In genomic region chr11:77348142-77348741, GRCm38 (mm10) we compare ENCODE assay signal across 8 mouse cellular contexts.
DNase-seq lines count a peak whose midpoint lies in the region; ATAC-seq and TF ChIP-seq lines count a peak whose summit lies in the region.

No protein-coding gene starts in this region.

- under 1% methylated on average over 53 of the region's 54 CpGs for WGBS in heart, embryonic 12.5 days
- WGBS in kidney, embryonic 16.5 days: under 1% methylated on average over 54 of the region's 54 CpGs
- WGBS in liver, embryonic 11.5 days: under 1% methylated on average over 53 of the region's 54 CpGs

- H3K36me3 ChIP-seq in erythroblast, embryonic 14.5 days (ENCODE audit: control insufficient read depth): no peaks in the 10 kb centered on the region
- H3K36me3 ChIP-seq in heart, embryonic 12.5 days: no peaks in the 10 kb centered on the region
- no peaks in the 10 kb centered on the region for H3K36me3 ChIP-seq in kidney, embryonic 16.5 days (ENCODE audit: insufficient read depth, low read length)
- no peaks in the 10 kb centered on the region for H3K36me3 ChIP-seq in liver, embryonic 11.5 days (ENCODE audit: control insufficient read depth, insufficient read depth, low read length)
- H3K36me3 ChIP-seq in myocyte (ENCODE audit: control insufficient read depth, insufficient read depth): no peaks in the 10 kb centered on the region

- TF ChIP-seq POLR2A in myocyte (IDR thresholded peaks at IDR 0.05; ENCODE audit: insufficient read length, low read depth): peak; percentile 71

- peak overlapping the region; percentile 3 for H3ac ChIP-seq in myocyte (ENCODE audit: control insufficient read depth, insufficient read length)

- H3K4me3 ChIP-seq in erythroblast, embryonic 14.5 days (replicated peaks): peak overlapping the region; percentile 75
- peak overlapping the region; percentile 72 for H3K4me3 ChIP-seq in heart, embryonic 12.5 days
- H3K4me3 ChIP-seq in kidney, embryonic 16.5 days (ENCODE audit: low read length): peak overlapping the region; percentile 72
- peak overlapping the region; percentile 77 for H3K4me3 ChIP-seq in liver, embryonic 11.5 days (ENCODE audit: low read depth, low read length)
- peak overlapping the region; percentile 51 for H3K4me3 ChIP-seq in myocyte

- peak; percentile 91 for DNase-seq in CD4-positive helper T cell, adult 2 months (ENCODE audit: low read depth, low spot score)
- DNase-seq in brain, embryonic 18.5 days (ENCODE audit: low read depth, low spot score): peak; percentile 18
- DNase-seq in liver, embryonic 11.5 days (ENCODE audit: low spot score): peak; percentile 88
- peak; percentile 90 to 95 for DNase-seq in spleen, postnatal 4 days (ENCODE audit: low spot score in 2 of 2)

- no peaks in the 10 kb centered on the region for H3K9me3 ChIP-seq in erythroblast, embryonic 14.5 days (ENCODE audit: control insufficient read depth, low read length)
- no peaks in the 10 kb centered on the region for H3K9me3 ChIP-seq in heart, embryonic 12.5 days (replicated peaks)
- H3K9me3 ChIP-seq in kidney, embryonic 16.5 days (ENCODE audit: low read length): no peaks in the 10 kb centered on the region
- no peaks in the 10 kb centered on the region for H3K9me3 ChIP-seq in liver, embryonic 11.5 days (ENCODE audit: control insufficient read depth, low read length)

- H3K27ac ChIP-seq in heart, embryonic 12.5 days (ENCODE audit: poor library complexity, severe bottlenecking): peak overlapping the region; percentile 88
- no peak overlapping the region for H3K27ac ChIP-seq in kidney, embryonic 16.5 days (ENCODE audit: low read length)
- H3K27ac ChIP-seq in liver, embryonic 11.5 days (ENCODE audit: low read depth, low read length): no peak overlapping the region; the same call in 1 of the 2 replicates

- ATAC-seq in heart, embryonic 12.5 days (ENCODE audit: insufficient number of reproducible peaks, low FRiP score): peak; percentile 99
- ATAC-seq in kidney, embryonic 16.5 days (ENCODE audit: low FRiP score, low TSS enrichment): peak; percentile 100
- ATAC-seq in liver, embryonic 11.5 days (replicated peaks; ENCODE audit: low FRiP score): peak; percentile 100

- H3K4me2 ChIP-seq in heart, embryonic 12.5 days: peak overlapping the region; percentile 70
- peak overlapping the region; percentile 92 for H3K4me2 ChIP-seq in kidney, embryonic 16.5 days (replicated peaks; ENCODE audit: low read depth, low read length)
- H3K4me2 ChIP-seq in liver, embryonic 11.5 days: peak overlapping the region; percentile 89
- peak overlapping the region; percentile 72 for H3K4me2 ChIP-seq in myocyte (ENCODE audit: low read depth)

- peaks cover 17% of the 10 kb centered on the region for H3K4me1 ChIP-seq in erythroblast, embryonic 14.5 days (ENCODE audit: control insufficient read depth)
- peaks cover 16% of the 10 kb centered on the region for H3K4me1 ChIP-seq in heart, embryonic 12.5 days (replicated peaks)
- H3K4me1 ChIP-seq in kidney, embryonic 16.5 days (ENCODE audit: insufficient read depth, low read length): 0 out of 2 replicates have a peak, but pooled peaks cover 6% of the 10 kb centered on the region
- peaks cover 7% of the 10 kb centered on the region for H3K4me1 ChIP-seq in liver, embryonic 11.5 days (replicated peaks; ENCODE audit: control insufficient read depth, insufficient read depth, low read length)

- H3K9ac ChIP-seq in heart, embryonic 12.5 days: peak overlapping the region; percentile 92
- H3K9ac ChIP-seq in kidney, embryonic 16.5 days (replicated peaks; ENCODE audit: low read length): peak overlapping the region; percentile 76
- H3K9ac ChIP-seq in liver, embryonic 11.5 days (ENCODE audit: low read depth, low read length): peak overlapping the region; percentile 73

- H3K27me3 ChIP-seq in erythroblast, embryonic 14.5 days (ENCODE audit: control insufficient read depth): peaks cover 23% of the 10 kb centered on the region
- no peaks in the 10 kb centered on the region for H3K27me3 ChIP-seq in heart, embryonic 12.5 days (replicated peaks)
- peaks cover 3% of the 10 kb centered on the region; the same call in 1 of the 2 replicates for H3K27me3 ChIP-seq in kidney, embryonic 16.5 days (ENCODE audit: insufficient read depth, low read length)
- H3K27me3 ChIP-seq in liver, embryonic 11.5 days (replicated peaks; ENCODE audit: control insufficient read depth, insufficient read depth, low read length): no peaks in the 10 kb centered on the region
- H3K27me3 ChIP-seq in myocyte (ENCODE audit: control insufficient read depth, insufficient read depth, insufficient read length): no peaks in the 10 kb centered on the region

- H3K79me2 ChIP-seq in myocyte (ENCODE audit: control insufficient read depth, insufficient read depth): peaks cover 3% of the 10 kb centered on the region

TF ChIP-seq in myocyte, 11 proteins besides CTCF, POLR2A, EP300 and RAD21:
- TF ChIP-seq TCF3 (IDR thresholded peaks at IDR 0.05; ENCODE audit: insufficient read length, low read depth) (no peak), POLR2AphosphoS2 (IDR thresholded peaks at IDR 0.05; ENCODE audit: insufficient read length, low read depth) (peak; percentile 54)

Comparison
In these comparisons a context has a peak if more than half of its experiments do, and no peak if none do; other contexts are left out.
1. DNase-seq: peak in every context shown above with its lines; median percentile 92 in spleen, postnatal 4 days; 91 in CD4-positive helper T cell, adult 2 months; 88 in liver, embryonic 11.5 days; 18 in brain, embryonic 18.5 days.